Mouse (Mus musculus): ENCODE measurements around the gene Hsd3b2. TPM values are rescaled to one million over a fixed set of nuclear protein-coding genes. Genes with fewer than 3 reads are reported as not detected.
"Not testable (repeated sequence)": the region's sequence is repeated elsewhere in the genome, so short reads cannot be mapped to it uniquely, and the experiment has no call there.

The Hsd3b2 gene
- polyA plus RNA-seq (2015; fragmentation: Nextera tagmentation; extraction: Ambion mirVana), result 0.48 and 0.76 TPM in 2 replicates

GRCm38 (mm10) chr3:98724376-98724775 is at the start of gene Hsd3b2:
Gene Hsd3b2 (minus strand): TSS chr3:98724543.
- H3K9me3 ChIP-seq (replicated peaks; ENCODE audit: control insufficient read depth, low read length), result no peaks in the 10 kb centered on the region
- 39% methylated on average over 1 of the region's 1 CpGs for WGBS (ENCODE audit: insufficient replicate concordance)

GRCm38 (mm10) chr3:98764155-98764554 is 39.8 kb upstream of the Hsd3b2 start:
- ATAC-seq (ENCODE audit: low read depth), result no peak
- no peak overlapping the region for H3K9ac ChIP-seq (ENCODE audit: low read depth, low read length)

More at GRCm38 (mm10) chr3:98724376-98724775, at the start of gene Hsd3b2:
- H3K4me1 ChIP-seq (ENCODE audit: control insufficient read depth, low read depth, low read length), result no peaks in the 10 kb centered on the region
- ATAC-seq (ENCODE audit: low read depth), result no peak
- no peak within 1 kb of the TSS for H3K4me2 ChIP-seq (ENCODE audit: low read depth, low read length)
- no peak within 1 kb of the TSS for H3K9ac ChIP-seq (ENCODE audit: low read depth, low read length)
- no peaks in the 10 kb centered on the region for H3K27me3 ChIP-seq (ENCODE audit: control insufficient read depth, insufficient read depth, low read depth, low read length)
- H3K4me3 ChIP-seq (ENCODE audit: low read depth, low read length), result no peak within 1 kb of the TSS
- H3K36me3 ChIP-seq (ENCODE audit: control insufficient read depth, insufficient read depth), result no peaks in the 10 kb centered on the region
- H3K27ac ChIP-seq (ENCODE audit: low read length), result no peak within 1 kb of the TSS

GRCm38 (mm10) chr3:98756836-98757235 is 32.5 kb upstream of the Hsd3b2 start:
- no peak overlapping the region for H3K27ac ChIP-seq (ENCODE audit: low read length)
- no peaks in the 10 kb centered on the region for H3K27me3 ChIP-seq (ENCODE audit: control insufficient read depth, insufficient read depth, low read depth, low read length)
- no peak overlapping the region for H3K4me2 ChIP-seq (ENCODE audit: low read depth, low read length)
- 49% methylated on average over 3 of the region's 3 CpGs for WGBS (ENCODE audit: insufficient replicate concordance)
- H3K36me3 ChIP-seq (ENCODE audit: control insufficient read depth, insufficient read depth), result no peaks in the 10 kb centered on the region
- H3K4me1 ChIP-seq (ENCODE audit: control insufficient read depth, low read depth, low read length), result no peaks in the 10 kb centered on the region
- no peaks in the 10 kb centered on the region for H3K9me3 ChIP-seq (replicated peaks; ENCODE audit: control insufficient read depth, low read length)
- H3K4me3 ChIP-seq (ENCODE audit: low read depth, low read length), result no peak overlapping the region
- H3K9ac ChIP-seq (ENCODE audit: low read depth, low read length), result no peak overlapping the region
- ATAC-seq (ENCODE audit: low read depth), result no peak

More at GRCm38 (mm10) chr3:98764155-98764554, 39.8 kb upstream of the Hsd3b2 start:
- no peak overlapping the region for H3K4me2 ChIP-seq (ENCODE audit: low read depth, low read length)
- no peaks in the 10 kb centered on the region for H3K4me1 ChIP-seq (ENCODE audit: control insufficient read depth, low read depth, low read length)
- no peaks in the 10 kb centered on the region for H3K27me3 ChIP-seq (ENCODE audit: control insufficient read depth, insufficient read depth, low read depth, low read length)
- H3K9me3 ChIP-seq (replicated peaks; ENCODE audit: control insufficient read depth, low read length), result no peaks in the 10 kb centered on the region
- H3K27ac ChIP-seq (ENCODE audit: low read length), result no peak overlapping the region
- H3K4me3 ChIP-seq (ENCODE audit: low read depth, low read length), result no peak overlapping the region
- H3K36me3 ChIP-seq (ENCODE audit: control insufficient read depth, insufficient read depth), result no peaks in the 10 kb centered on the region

- no peaks in the 10 kb centered on the region for H3K9me3 ChIP-seq (replicated peaks; ENCODE audit: control insufficient read depth, low read length)
- no peak overlapping the region for H3K4me3 ChIP-seq (ENCODE audit: low read depth, low read length)
- ATAC-seq (ENCODE audit: low read depth), result no peak
- no peaks in the 10 kb centered on the region for H3K4me1 ChIP-seq (ENCODE audit: control insufficient read depth, low read depth, low read length)
- 28% methylated on average over 2 of the region's 2 CpGs for WGBS (ENCODE audit: insufficient replicate concordance)
- no peak overlapping the region for H3K27ac ChIP-seq (ENCODE audit: low read length)
- H3K9ac ChIP-seq (ENCODE audit: low read depth, low read length), result no peak overlapping the region
- H3K4me2 ChIP-seq (ENCODE audit: low read depth, low read length), result no peak overlapping the region
- no peaks in the 10 kb centered on the region for H3K36me3 ChIP-seq (ENCODE audit: control insufficient read depth, insufficient read depth)
- H3K27me3 ChIP-seq (ENCODE audit: control insufficient read depth, insufficient read depth, low read depth, low read length), result no peaks in the 10 kb centered on the region
Measured at GRCm38 (mm10) chr3:98752171-98752570, 27.8 kb upstream of the Hsd3b2 start.

- H3K4me2 ChIP-seq (ENCODE audit: low read depth, low read length); H3K27ac ChIP-seq (ENCODE audit: low read length); H3K9ac ChIP-seq (ENCODE audit: low read depth, low read length); H3K27me3 ChIP-seq (ENCODE audit: control insufficient read depth, insufficient read depth, low read depth, low read length); ATAC-seq (ENCODE audit: low read depth); H3K4me3 ChIP-seq (ENCODE audit: low read depth, low read length); H3K4me1 ChIP-seq (ENCODE audit: control insufficient read depth, low read depth, low read length); H3K9me3 ChIP-seq (replicated peaks; ENCODE audit: control insufficient read depth, low read length); H3K36me3 ChIP-seq (ENCODE audit: control insufficient read depth, insufficient read depth): not testable (repeated sequence)
- 33% methylated on average over 1 of the region's 1 CpGs for WGBS (ENCODE audit: insufficient replicate concordance)
Measured at GRCm38 (mm10) chr3:98741043-98741442, 16.7 kb upstream of the Hsd3b2 start.

GRCm38 (mm10) chr3:98734340-98734739 is 10.0 kb upstream of the Hsd3b2 start:
- no peak overlapping the region for H3K27ac ChIP-seq (ENCODE audit: low read length)
- no peaks in the 10 kb centered on the region for H3K4me1 ChIP-seq (ENCODE audit: control insufficient read depth, low read depth, low read length)
- no peaks in the 10 kb centered on the region for H3K36me3 ChIP-seq (ENCODE audit: control insufficient read depth, insufficient read depth)
- 56% methylated on average over 4 of the region's 4 CpGs for WGBS (ENCODE audit: insufficient replicate concordance)
- no peak overlapping the region for H3K4me2 ChIP-seq (ENCODE audit: low read depth, low read length)
- no peak for ATAC-seq (ENCODE audit: low read depth)
- no peaks in the 10 kb centered on the region for H3K9me3 ChIP-seq (replicated peaks; ENCODE audit: control insufficient read depth, low read length)
- no peak overlapping the region for H3K9ac ChIP-seq (ENCODE audit: low read depth, low read length)
- no peak overlapping the region for H3K4me3 ChIP-seq (ENCODE audit: low read depth, low read length)
- H3K27me3 ChIP-seq (ENCODE audit: control insufficient read depth, insufficient read depth, low read depth, low read length), result no peaks in the 10 kb centered on the region

GRCm38 (mm10) chr3:98733724-98734123 is 9.4 kb upstream of the Hsd3b2 start:
- Histone ChIP-seq H3K27me3 (ENCODE audit: control insufficient read depth, insufficient read depth, low read depth, low read length) (no peaks in the 10 kb centered on the region), H3K27ac (ENCODE audit: low read length) (no peak overlapping the region), H3K9ac (ENCODE audit: low read depth, low read length) (no peak overlapping the region), H3K9me3 (replicated peaks; ENCODE audit: control insufficient read depth, low read length) (no peaks in the 10 kb centered on the region), H3K4me3 (ENCODE audit: low read depth, low read length) (no peak overlapping the region), H3K4me2 (ENCODE audit: low read depth, low read length) (no peak overlapping the region), H3K36me3 (ENCODE audit: control insufficient read depth, insufficient read depth) (no peaks in the 10 kb centered on the region), H3K4me1 (ENCODE audit: control insufficient read depth, low read depth, low read length) (no peaks in the 10 kb centered on the region)
- 84% methylated on average over 2 of the region's 2 CpGs for WGBS (ENCODE audit: insufficient replicate concordance)
- ATAC-seq (ENCODE audit: low read depth), result no peak

GRCm38 (mm10) chr3:98726281-98726680 is 1.9 kb upstream of the Hsd3b2 start:
- WGBS (ENCODE audit: insufficient replicate concordance), result 49% methylated on average over 2 of the region's 2 CpGs
- Histone ChIP-seq H3K9ac (ENCODE audit: low read depth, low read length) (no peak overlapping the region), H3K4me2 (ENCODE audit: low read depth, low read length) (no peak overlapping the region), H3K4me3 (ENCODE audit: low read depth, low read length) (no peak overlapping the region), H3K27me3 (ENCODE audit: control insufficient read depth, insufficient read depth, low read depth, low read length) (no peaks in the 10 kb centered on the region), H3K27ac (ENCODE audit: low read length) (no peak overlapping the region), H3K9me3 (replicated peaks; ENCODE audit: control insufficient read depth, low read length) (no peaks in the 10 kb centered on the region), H3K4me1 (ENCODE audit: control insufficient read depth, low read depth, low read length) (no peaks in the 10 kb centered on the region), H3K36me3 (ENCODE audit: control insufficient read depth, insufficient read depth) (no peaks in the 10 kb centered on the region)
- ATAC-seq (ENCODE audit: low read depth), result no peak

GRCm38 (mm10) chr3:98720740-98721139 is 3.6 kb downstream of the Hsd3b2 start:
- Histone ChIP-seq H3K4me1 (ENCODE audit: control insufficient read depth, low read depth, low read length) (no peaks in the 10 kb centered on the region), H3K4me3 (ENCODE audit: low read depth, low read length) (no peak overlapping the region), H3K27me3 (ENCODE audit: control insufficient read depth, insufficient read depth, low read depth, low read length) (no peaks in the 10 kb centered on the region), H3K4me2 (ENCODE audit: low read depth, low read length) (no peak overlapping the region), H3K36me3 (ENCODE audit: control insufficient read depth, insufficient read depth) (no peaks in the 10 kb centered on the region), H3K9ac (ENCODE audit: low read depth, low read length) (no peak overlapping the region), H3K9me3 (replicated peaks; ENCODE audit: control insufficient read depth, low read length) (no peaks in the 10 kb centered on the region), H3K27ac (ENCODE audit: low read length) (no peak overlapping the region)
- no peak for ATAC-seq (ENCODE audit: low read depth)

GRCm38 (mm10) chr3:98682401-98682800 is 41.9 kb downstream of the Hsd3b2 start:
- Histone ChIP-seq H3K27ac (ENCODE audit: low read length) (no peak overlapping the region), H3K4me2 (ENCODE audit: low read depth, low read length) (no peak overlapping the region), H3K36me3 (ENCODE audit: control insufficient read depth, insufficient read depth) (no peaks in the 10 kb centered on the region), H3K9me3 (replicated peaks; ENCODE audit: control insufficient read depth, low read length) (no peaks in the 10 kb centered on the region), H3K4me3 (ENCODE audit: low read depth, low read length) (no peak overlapping the region), H3K9ac (ENCODE audit: low read depth, low read length) (no peak overlapping the region), H3K27me3 (ENCODE audit: control insufficient read depth, insufficient read depth, low read depth, low read length) (no peaks in the 10 kb centered on the region), H3K4me1 (ENCODE audit: control insufficient read depth, low read depth, low read length) (no peaks in the 10 kb centered on the region)
- WGBS (ENCODE audit: insufficient replicate concordance), result 54% methylated on average over 1 of the region's 1 CpGs
- ATAC-seq (ENCODE audit: low read depth), result no peak

Measured in liver, embryonic 16.5 days (tissue).